Mouse (Mus musculus) heart, embryonic 14.5 days (tissue): ENCODE measurements around the gene Cdkl1. TPM values are rescaled to one million over a fixed set of nuclear protein-coding genes. Genes with fewer than 3 reads are reported as not detected.
A peak's percentile ranks its signal among the peaks of the same experiment; 100 is the strongest.

Source experiments
- ATAC-seq: fragments of 200-750 bp; cut with Nextera tagmentation; 2 replicates; pipeline ENCODE4 v1.8.0; 2017; ENCODE audit warnings: low read depth, moderate TSS enrichment; ENCODE audit not compliant: insufficient number of reproducible peaks, insufficient read depth, low FRiP score
- H3K27ac ChIP-seq, 2 experiments: fragments of 200-500 bp in 1 of 2; fragments of 300-500 bp in 1 of 2; sonication (generic) in 1 of 2; replicated peaks in 1 of 2; 2 replicates each; pipeline ENCODE4 v1.5.1; 2012 to 2014; ENCODE audit warnings: low read depth in 2 of 2, low read length in 2 of 2, control low read depth in 1 of 2, mild to moderate bottlenecking in 1 of 2, mixed read lengths in 1 of 2; ENCODE audit not compliant: control insufficient read depth in 1 of 2, insufficient read depth in 1 of 2
- H3K27me3 ChIP-seq: fragments of 300-500 bp; sonication (generic); 2 replicates; pipeline ENCODE4 v1.6.1; 2014; ENCODE audit warnings: mild to moderate bottlenecking, low read length, control low read depth; ENCODE audit not compliant: control insufficient read depth, insufficient read depth
- H3K36me3 ChIP-seq: fragments of 300-500 bp; sonication (generic); 2 replicates; pipeline ENCODE4 v1.6.1; 2014; ENCODE audit warnings: mild to moderate bottlenecking, control low read depth, low read length, mixed read lengths; ENCODE audit not compliant: control insufficient read depth, insufficient read depth
- H3K4me1 ChIP-seq, 2 experiments: fragments of 200-500 bp in 1 of 2; fragments of 300-500 bp in 1 of 2; sonication (generic) in 1 of 2; 2 replicates each; pipeline ENCODE4 v1.6.1; 2012 to 2014; ENCODE audit warnings: low read length in 2 of 2, control low read depth in 1 of 2, mixed read lengths in 1 of 2; ENCODE audit not compliant: control insufficient read depth in 2 of 2, insufficient read depth in 2 of 2
- H3K4me2 ChIP-seq: fragments of 300-500 bp; sonication (generic); 2 replicates; pipeline ENCODE4 v1.6.1; 2014; ENCODE audit warnings: mild to moderate bottlenecking, low read length
- H3K4me3 ChIP-seq, 2 experiments: fragments of 200-500 bp in 1 of 2; fragments of 300-500 bp in 1 of 2; sonication (generic) in 1 of 2; 2 replicates each; pipeline ENCODE4 v1.5.1; 2012 to 2014; ENCODE audit warnings: low read length in 2 of 2, mild to moderate bottlenecking in 2 of 2, control low read depth in 1 of 2, low read depth in 1 of 2, moderate library complexity in 1 of 2; ENCODE audit not compliant: control insufficient read depth in 1 of 2, insufficient read depth in 1 of 2
- H3K9ac ChIP-seq: fragments of 300-500 bp; sonication (generic); 2 replicates; pipeline ENCODE4 v1.6.1; 2014; ENCODE audit warnings: mild to moderate bottlenecking, low read length
- H3K9me3 ChIP-seq: fragments of 300-500 bp; sonication (generic); 2 replicates; pipeline ENCODE4 v1.6.1; 2016; ENCODE audit warnings: low read length, control low read depth; ENCODE audit not compliant: control insufficient read depth
- WGBS: fragments of 180-500 bp; shearing (Covaris S2); extraction: QIAGEN DNeasy Blood & Tissue Kit; methylation state at CpG from one replicate; pipeline ENCODE4 v1.1.7; 2014; 5-methylcytosine and 5-hydroxymethylcytosine counted together
- microRNA counts: library from miRNA; unstranded; fragments of <30 nt; microRNA quantifications from one replicate; lab custom pipeline; 2016
- microRNA-seq: library from miRNA; unstranded; fragments of <30 nt; microRNA quantifications from one replicate; pipeline ENCODE4, GENCODE M21; 2016
- polyA plus RNA-seq: library from polyadenylated mRNA; unstranded; fragments of >200 nt; fragmentation: Nextera tagmentation; extraction: Ambion mirVana; gene quantifications from 2 replicates; pipeline ENCODE4 v1.2.1, GENCODE M21; 2014

Cdkl1 gene
- polyA plus RNA-seq, 1 experiment from 2014 or later, result 6.7 TPM

- Histone ChIP-seq H3K9me3 (peaks cover 8% of the 10 kb centered on the region; the same call in 1 of the 2 replicates), H3K4me2 (no peak overlapping the region), H3K36me3 (peaks cover 15% of the 10 kb centered on the region; the same call in 1 of the 2 replicates), H3K27ac (no peak overlapping the region), H3K4me1 (peaks cover 4 to 16% of the 10 kb centered on the region in 2 experiments; a peak in 3 of 4 replicates), H3K4me3 (no peak overlapping the region), H3K9ac (no peak overlapping the region), H3K27me3 (no peaks in the 10 kb centered on the region)
- ATAC-seq, result no peak
- WGBS, result 87% methylated on average over 3 of the region's 3 CpGs
Observed at GRCm38 (mm10) chr12:69722857-69723256, 68.2 kb downstream of the Cdkl1 start.

DNA sequence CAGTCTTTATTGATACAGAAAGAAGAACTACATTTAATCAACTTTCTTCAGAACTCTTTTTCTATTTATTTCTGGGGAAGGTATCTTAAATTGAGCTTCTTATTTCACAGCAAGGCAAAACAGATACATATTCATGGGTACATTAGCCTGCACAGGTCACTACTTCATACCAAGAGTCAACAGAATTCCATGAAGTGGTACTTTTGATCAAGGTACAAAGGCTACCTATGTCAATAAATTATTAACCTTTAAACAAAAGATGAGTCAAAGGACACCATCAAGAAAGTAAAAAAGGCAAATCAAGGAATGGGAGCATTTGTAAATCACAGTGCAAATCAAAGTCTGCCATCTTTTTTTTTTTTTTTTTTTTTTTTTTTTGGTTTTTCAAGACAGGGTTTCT lies 77.4 kb downstream of the Cdkl1 start:
- H3K27me3 ChIP-seq, result no peaks in the 10 kb centered on the region
- no peak overlapping the region for H3K9ac ChIP-seq
- H3K4me3 ChIP-seq, result no peak overlapping the region
- ATAC-seq, result no peak
- 0 out of 2 replicates have a peak, but pooled peaks cover 5% of the 10 kb centered on the region for H3K36me3 ChIP-seq
- H3K4me2 ChIP-seq, result no peak overlapping the region
- 0 out of 2 replicates have a peak, but pooled peaks cover 3% of the 10 kb centered on the region for H3K9me3 ChIP-seq
- H3K4me1 ChIP-seq, result no peaks in the 10 kb centered on the region
- H3K27ac ChIP-seq, result no peak overlapping the region

GRCm38 (mm10) chr12:69704799-69705458 lies 86.1 kb downstream of the Cdkl1 start:
- Histone ChIP-seq H3K4me2 (0 out of 2 replicates have a peak overlapping the region, but pooled peaks have one; percentile 7), H3K9ac (0 out of 2 replicates have a peak overlapping the region, but pooled peaks have one; percentile 1), H3K9me3 (no peaks in the 10 kb centered on the region), H3K27ac (no peak overlapping the region), H3K36me3 (peaks cover 7% of the 10 kb centered on the region; the same call in 1 of the 2 replicates), H3K27me3 (no peaks in the 10 kb centered on the region), H3K4me3 (no peak overlapping the region), H3K4me1 (no peaks in the 10 kb centered on the region)
- WGBS, result 59% methylated on average over 11 of the region's 11 CpGs
- no peak for ATAC-seq

GRCm38 (mm10) chr12:69698352-69698751 lies 92.7 kb downstream of the Cdkl1 start:
- Histone ChIP-seq H3K27me3 (no peaks in the 10 kb centered on the region), H3K4me3 (no peak overlapping the region)
- WGBS, result 75% methylated on average over 6 of the region's 6 CpGs

More at GRCm38 (mm10) chr12:69698352-69698751, 92.7 kb downstream of the Cdkl1 start:
- Histone ChIP-seq H3K4me2 (no peak overlapping the region), H3K27ac (no peak overlapping the region), H3K4me1 (no peaks in the 10 kb centered on the region), H3K36me3 (peaks cover 5% of the 10 kb centered on the region; the same call in 1 of the 2 replicates), H3K9me3 (no peaks in the 10 kb centered on the region), H3K9ac (no peak overlapping the region)
- no peak for ATAC-seq

MicroRNAs encoded within 50 kb of the gene (microRNA counts, 519-probe panel; counts per million panel counts)
- 322 counts per million, percentile 70 among the panel's probes with 10 or more counts for microRNA mmu-miR-681 (lab: Ali Mortazavi, UCI)

Small RNA genes within 50 kb of the gene (microRNA-seq; reads per million reads assigned to microRNA genes)
- not detected for gene Mir681

Other genes with a start within 250 kb of the Cdkl1 start
- gene Vcpkmt, start 208.2 kb downstream of the Cdkl1 start, polyA plus RNA-seq, result 14.2 and 15.4 TPM in 2 replicates
- 10.3 and 13.0 TPM in 2 replicates for gene Sos2, start 109.4 kb downstream of the Cdkl1 start, polyA plus RNA-seq
- gene L2hgdh, start 66.4 kb downstream of the Cdkl1 start, polyA plus RNA-seq, result 13.8 and 15.9 TPM in 2 replicates
- gene Atp5s, start 66.3 kb downstream of the Cdkl1 start, polyA plus RNA-seq, result 42.3 and 44.6 TPM in 2 replicates
- gene Atl1, start 101.3 kb upstream of the Cdkl1 start, polyA plus RNA-seq, result 7.7 and 7.8 TPM in 2 replicates
- gene Map4k5, start 101.9 kb upstream of the Cdkl1 start, polyA plus RNA-seq, result 42.2 and 42.6 TPM in 2 replicates
- gene Sav1, start 195.7 kb upstream of the Cdkl1 start, polyA plus RNA-seq, result 7.9 and 8.2 TPM in 2 replicates